Mouse (Mus musculus) layer of hippocampus, adult 9-10 months (tissue): Measurements from ENCODE around the gene Borcs8.
A peak's percentile ranks its signal among the peaks of the same experiment; 100 is the strongest.

Experiments
- DNase-seq: peaks from one replicate; pipeline ENCODE4 v3.0.0; 2022; ENCODE audit warnings: low spot score

The Borcs8 gene

GRCm38 (mm10) chr8:70139026-70139857 is at the start of gene Borcs8, which contains the start of the genes Rfxank and Mef2b:
Gene Borcs8 (plus strand): TSS chr8:70139499.
Gene Rfxank (minus strand): TSS chr8:70139154.
Gene Mef2b (plus strand): TSS chr8:70139711.
- peak; percentile 97 for DNase-seq

- DNase-seq: no peak
Observed at GRCm38 (mm10) chr8:70092786-70093185, 46.5 kb upstream of the Borcs8 start.

GRCm38 (mm10) chr8:70099276-70099675 is 40.0 kb upstream of the Borcs8 start:
- DNase-seq: no peak

GRCm38 (mm10) chr8:70100241-70100640 is 39.1 kb upstream of the Borcs8 start:
- DNase-seq: no peak

GRCm38 (mm10) chr8:70104506-70104905 is 34.8 kb upstream of the Borcs8 start:
- no peak for DNase-seq

GRCm38 (mm10) chr8:70104922-70105321 is 34.4 kb upstream of the Borcs8 start:
- no peak for DNase-seq

GRCm38 (mm10) chr8:70110451-70110850 is 28.8 kb upstream of the Borcs8 start:
- no peak for DNase-seq

- DNase-seq: no peak
Observed at GRCm38 (mm10) chr8:70111192-70111795, 28.0 kb upstream of the Borcs8 start.

- no peak for DNase-seq
Observed at GRCm38 (mm10) chr8:70112401-70113016, 26.8 kb upstream of the Borcs8 start.

GRCm38 (mm10) chr8:70114488-70114887 is 24.8 kb upstream of the Borcs8 start:
- no peak for DNase-seq

GRCm38 (mm10) chr8:70114892-70115291 is 24.4 kb upstream of the Borcs8 start:
- no peak for DNase-seq

- DNase-seq: no peak
Observed at GRCm38 (mm10) chr8:70117611-70118010, 21.7 kb upstream of the Borcs8 start.

GRCm38 (mm10) chr8:70118726-70119700 is 20.3 kb upstream of the Borcs8 start:
- no peak for DNase-seq

- no peak for DNase-seq
Observed at GRCm38 (mm10) chr8:70120667-70121066, 18.6 kb upstream of the Borcs8 start, which contains the start of gene Ncan. Gene Ncan (minus strand): TSS chr8:70120873.

- no peak for DNase-seq
Observed at GRCm38 (mm10) chr8:70122863-70123262, 16.4 kb upstream of the Borcs8 start.

- no peak for DNase-seq
Observed at GRCm38 (mm10) chr8:70124992-70125391, 14.3 kb upstream of the Borcs8 start.

GRCm38 (mm10) chr8:70128435-70128834 is 10.9 kb upstream of the Borcs8 start:
- DNase-seq: no peak

- peak; percentile 63 for DNase-seq
Observed at GRCm38 (mm10) chr8:70129309-70129952, 9.9 kb upstream of the Borcs8 start.

GRCm38 (mm10) chr8:70130066-70130465 is 9.2 kb upstream of the Borcs8 start:
- no peak for DNase-seq

- DNase-seq: no peak
Observed at GRCm38 (mm10) chr8:70131166-70131883, 8.0 kb upstream of the Borcs8 start, which contains the start of gene Nr2c2ap. Gene Nr2c2ap (plus strand): TSS chr8:70131333.
